Mouse (Mus musculus) layer of hippocampus, adult 9-11 months (tissue): ENCODE results near the gene Rnf5.

Experiments used
- DNase-seq: peaks from one replicate; pipeline ENCODE4 v3.0.0; 2022

Gene Rnf5

GRCm38 (mm10) chr17:34603375-34604060 is at the start of gene Rnf5:
Gene Rnf5, minus strand, starts transcription at chr17:34603690.
- DNase-seq, result peak; percentile 100

GRCm38 (mm10) chr17:34652985-34653384 is 49.5 kb upstream of the Rnf5 start:
- DNase-seq, result no peak

- no peak for DNase-seq
Observed at GRCm38 (mm10) chr17:34652546-34652945, 49.1 kb upstream of the Rnf5 start.

- DNase-seq, result peak; percentile 79
Observed at GRCm38 (mm10) chr17:34651507-34652221, 48.2 kb upstream of the Rnf5 start.

- DNase-seq, result no peak
Observed at GRCm38 (mm10) chr17:34650781-34651180, 47.3 kb upstream of the Rnf5 start.

- no peak for DNase-seq
Observed at GRCm38 (mm10) chr17:34649106-34649864, 45.8 kb upstream of the Rnf5 start.

GRCm38 (mm10) chr17:34648141-34648890 is 44.8 kb upstream of the Rnf5 start:
- DNase-seq, result no peak

- peak; percentile 99 for DNase-seq
Observed at GRCm38 (mm10) chr17:34646906-34647787, 43.7 kb upstream of the Rnf5 start, which contains the start of gene Atf6b. Gene Atf6b, plus strand, starts transcription at chr17:34647146.

GRCm38 (mm10) chr17:34645831-34646511 is 42.5 kb upstream of the Rnf5 start:
- DNase-seq, result no peak

GRCm38 (mm10) chr17:34645256-34645829 is 41.9 kb upstream of the Rnf5 start:
- no peak for DNase-seq

GRCm38 (mm10) chr17:34644608-34645007 is 41.1 kb upstream of the Rnf5 start, which contains the start of gene Fkbpl:
Gene Fkbpl, plus strand, starts transcription at chr17:34644764.
- DNase-seq, result peak; percentile 98

- DNase-seq, result no peak
Observed at GRCm38 (mm10) chr17:34643944-34644343, 40.5 kb upstream of the Rnf5 start.

GRCm38 (mm10) chr17:34643379-34643778 is 39.9 kb upstream of the Rnf5 start:
- DNase-seq, result no peak

GRCm38 (mm10) chr17:34641945-34642344 is 38.5 kb upstream of the Rnf5 start:
- no peak for DNase-seq

- DNase-seq, result peak; percentile 86
Observed at GRCm38 (mm10) chr17:34640778-34641601, 37.5 kb upstream of the Rnf5 start.

GRCm38 (mm10) chr17:34639461-34640255 is 36.2 kb upstream of the Rnf5 start:
- no peak for DNase-seq

- no peak for DNase-seq
Observed at GRCm38 (mm10) chr17:34637459-34637858, 34.0 kb upstream of the Rnf5 start.

- DNase-seq, result no peak
Observed at GRCm38 (mm10) chr17:34635671-34636070, 32.2 kb upstream of the Rnf5 start.

GRCm38 (mm10) chr17:34632261-34632691 is 28.8 kb upstream of the Rnf5 start:
- DNase-seq, result peak; percentile 94
